Mouse (Mus musculus) limb, embryonic 14.5 days (tissue): ENCODE results near the gene Aifm3. TPM values are rescaled to one million over a fixed set of nuclear protein-coding genes. Genes with fewer than 3 reads are reported as not detected.

ENCODE experiments used
- ATAC-seq: fragments of 200-750 bp; cut with Nextera tagmentation; 2 replicates; pipeline ENCODE4 v1.8.0; 2017; ENCODE audit warnings: low read depth, moderate number of reproducible peaks, moderate TSS enrichment; ENCODE audit not compliant: low FRiP score
- DNase-seq: peaks from one replicate; pipeline ENCODE4 v3.0.0-alpha.2; 2015; ENCODE audit warnings: low spot score
- H3K27ac ChIP-seq: fragments of 300-500 bp; sonication (generic); replicated peaks from 2 replicates; pipeline ENCODE4 v1.5.1; 2014; ENCODE audit warnings: low read depth, mild to moderate bottlenecking, low read length, moderate library complexity, mixed read lengths
- H3K27me3 ChIP-seq: fragments of 300-500 bp; sonication (generic); 2 replicates; pipeline ENCODE4 v1.6.1; 2014; ENCODE audit warnings: low read length, mixed read lengths; ENCODE audit not compliant: control insufficient read depth, insufficient read depth
- H3K36me3 ChIP-seq: fragments of 300-500 bp; sonication (generic); 2 replicates; pipeline ENCODE4 v1.6.1; 2014; ENCODE audit warnings: mild to moderate bottlenecking, low read length, moderate library complexity, mixed read lengths; ENCODE audit not compliant: control insufficient read depth, insufficient read depth
- H3K4me1 ChIP-seq: fragments of 300-500 bp; sonication (generic); 2 replicates; pipeline ENCODE4 v1.6.1; 2014; ENCODE audit warnings: antibody characterized with exemption, low read length, mixed read lengths; ENCODE audit not compliant: control insufficient read depth, insufficient read depth
- H3K4me2 ChIP-seq: fragments of 300-500 bp; sonication (generic); replicated peaks from 2 replicates; pipeline ENCODE4 v1.6.1; 2014; ENCODE audit warnings: low read depth, mild to moderate bottlenecking, low read length, moderate library complexity; ENCODE audit not compliant: severe bottlenecking
- H3K4me3 ChIP-seq: fragments of 300-500 bp; sonication (generic); replicated peaks from 2 replicates; pipeline ENCODE4 v1.5.1; 2014; ENCODE audit warnings: low read length
- H3K9ac ChIP-seq: fragments of 300-500 bp; sonication (generic); 2 replicates; pipeline ENCODE4 v1.6.1; 2014; ENCODE audit warnings: mild to moderate bottlenecking, low read depth, low read length, moderate library complexity; ENCODE audit not compliant: severe bottlenecking
- H3K9me3 ChIP-seq: fragments of 300-500 bp; sonication (generic); 2 replicates; pipeline ENCODE4 v1.6.1; 2016; ENCODE audit warnings: low read length; ENCODE audit not compliant: control insufficient read depth
- POLR2A ChIP-seq: fragments of 200-500 bp; IDR thresholded peaks from 2 replicates; pipeline ENCODE4 v1.8.0; 2012; ENCODE audit warnings: inconsistent platforms, mild to moderate bottlenecking, moderate library complexity, borderline replicate concordance; ENCODE audit not compliant: insufficient read depth, insufficient read length; ENCODE audit errors: extremely low read depth
- WGBS: fragments of 180-500 bp; shearing (Covaris S2); extraction: QIAGEN DNeasy Blood & Tissue Kit; methylation state at CpG from one replicate; pipeline ENCODE4 v1.1.7; 2014; 5-methylcytosine and 5-hydroxymethylcytosine counted together
- polyA plus RNA-seq, 2 experiments: library from polyadenylated mRNA; depleted of rRNA in 1 of 2; stranded (reverse) in 1 of 2; unstranded in 1 of 2; fragments of >200 nt; fragmentation: Nextera tagmentation in 1 of 2; extraction: Ambion mirVana in 1 of 2; gene quantifications; 2 replicates each; pipeline versions ENCODE4 v1.2.1 to v1.2.3; 2012 to 2014

The Aifm3 gene
- polyA plus RNA-seq, 2 experiments, result 0.55 to 1.3 TPM

GRCm38 (mm10) chr16:17525524-17525923 lies 36.1 kb downstream of the Aifm3 start:
- 80% methylated on average over 3 of the region's 3 CpGs for WGBS
- Histone ChIP-seq H3K9me3 (no peaks in the 10 kb centered on the region), H3K36me3 (peaks cover 86% of the 10 kb centered on the region), H3K4me1 (peaks cover 8% of the 10 kb centered on the region), H3K9ac (no peak overlapping the region), H3K27me3 (no peaks in the 10 kb centered on the region), H3K4me3 (no peak overlapping the region), H3K27ac (no peak overlapping the region), H3K4me2 (no peak overlapping the region)
- no peak for ATAC-seq
- no peak for TF ChIP-seq POLR2A
- no peak for DNase-seq

- H3K27me3 ChIP-seq, result no peaks in the 10 kb centered on the region
- H3K36me3 ChIP-seq, result peaks cover 79% of the 10 kb centered on the region
- H3K4me2 ChIP-seq, result no peak overlapping the region
- H3K4me1 ChIP-seq, result peaks cover 8% of the 10 kb centered on the region
- H3K27ac ChIP-seq, result no peak overlapping the region
- H3K9ac ChIP-seq, result no peak overlapping the region
- no peaks in the 10 kb centered on the region for H3K9me3 ChIP-seq
- no peak overlapping the region for H3K4me3 ChIP-seq
- DNase-seq (no peak), ATAC-seq (no peak)
- 91% methylated on average over 6 of the region's 6 CpGs for WGBS
- no peak for TF ChIP-seq POLR2A
Observed at GRCm38 (mm10) chr16:17526223-17526622, 36.8 kb downstream of the Aifm3 start.

GRCm38 (mm10) chr16:17527606-17528005 lies 38.2 kb downstream of the Aifm3 start:
- peaks cover 66% of the 10 kb centered on the region for H3K36me3 ChIP-seq
- H3K27ac ChIP-seq, result no peak overlapping the region
- H3K9me3 ChIP-seq, result no peaks in the 10 kb centered on the region
- H3K4me2 ChIP-seq, result no peak overlapping the region
- no peak for TF ChIP-seq POLR2A
- DNase-seq, result no peak
- no peak overlapping the region for H3K9ac ChIP-seq
- no peak for ATAC-seq
- H3K27me3 ChIP-seq, result no peaks in the 10 kb centered on the region
- H3K4me3 ChIP-seq, result no peak overlapping the region
- peaks cover 15% of the 10 kb centered on the region for H3K4me1 ChIP-seq

GRCm38 (mm10) chr16:17528276-17528675 lies 38.9 kb downstream of the Aifm3 start:
- no peak overlapping the region for H3K27ac ChIP-seq
- H3K4me1 ChIP-seq, result peaks cover 15% of the 10 kb centered on the region
- H3K4me3 ChIP-seq, result no peak overlapping the region
- H3K36me3 ChIP-seq, result peaks cover 59% of the 10 kb centered on the region
- H3K27me3 ChIP-seq, result no peaks in the 10 kb centered on the region
- H3K4me2 ChIP-seq, result no peak overlapping the region
- ATAC-seq (no peak), DNase-seq (no peak)
- 87% methylated on average over 13 of the region's 13 CpGs for WGBS
- no peaks in the 10 kb centered on the region for H3K9me3 ChIP-seq
- TF ChIP-seq POLR2A, result no peak
- no peak overlapping the region for H3K9ac ChIP-seq

GRCm38 (mm10) chr16:17529981-17530586 lies 40.7 kb downstream of the Aifm3 start:
- 15% methylated on average over 15 of the region's 17 CpGs for WGBS
- no peaks in the 10 kb centered on the region for H3K27me3 ChIP-seq
- ATAC-seq (no peak), DNase-seq (no peak)
- TF ChIP-seq POLR2A, result no peak
- H3K36me3 ChIP-seq, result peaks cover 44% of the 10 kb centered on the region
- H3K9me3 ChIP-seq, result no peaks in the 10 kb centered on the region
- peak overlapping the region; percentile 84 for H3K4me2 ChIP-seq
- H3K27ac ChIP-seq, result peak overlapping the region; percentile 98
- peak overlapping the region; percentile 75 for H3K4me3 ChIP-seq
- H3K4me1 ChIP-seq, result peaks cover 15% of the 10 kb centered on the region
- H3K9ac ChIP-seq, result peak overlapping the region; percentile 84
